Mouse (Mus musculus) ES-E14 (cell line): ENCODE data around the gene Map3k21.

ENCODE experiments used
- CHD2 ChIP-seq: IDR thresholded peaks from 2 replicates; pipeline ENCODE4 v1.6.1; 2014; ENCODE audit warnings: mild to moderate bottlenecking, low read depth, low read length, inconsistent platforms
- HCFC1 ChIP-seq: IDR thresholded peaks from 2 replicates; pipeline ENCODE4 v1.6.1; 2012; ENCODE audit warnings: low read length, inconsistent platforms, borderline replicate concordance; ENCODE audit not compliant: insufficient read depth
- ZNF384 ChIP-seq: IDR thresholded peaks from 2 replicates; pipeline ENCODE4 v1.6.1; 2012; ENCODE audit warnings: low read depth, low read length, inconsistent platforms

- TF ChIP-seq ZNF384 (no peak), CHD2 (no peak), HCFC1 (no peak)
These were observed 9.3 kb downstream of the Map3k21 start for GRCm38 (mm10) chr8:125919560-125919959.
